Mouse (Mus musculus) lung, adult 2 months (tissue): Measurements from ENCODE around the gene Ttc9c.

ENCODE experiments used
- CTCF ChIP-seq: fragments of 200-500 bp; IDR thresholded peaks from 2 replicates; pipeline ENCODE4 v1.5.1; 2011; ENCODE audit warnings: mild to moderate bottlenecking, low read length, control low read depth; ENCODE audit not compliant: insufficient read depth
- POLR2A ChIP-seq: fragments of 200-500 bp; IDR thresholded peaks from 2 replicates; pipeline ENCODE4 v1.6.1; 2011; ENCODE audit warnings: low read depth, mild to moderate bottlenecking, control low read depth, low read length, borderline replicate concordance; ENCODE audit errors: extremely low read depth

- TF ChIP-seq CTCF (no peak), POLR2A (no peak)
Observed at GRCm38 (mm10) chr19:8842961-8843360, 23.8 kb upstream of the Ttc9c start.
